Mouse (Mus musculus): ENCODE results near the gene Dicer1. TPM values are rescaled to one million over a fixed set of nuclear protein-coding genes. Genes with fewer than 3 reads are reported as not detected.

Dicer1 gene
- total RNA-seq, 2 experiments from 2014 or later = 22.4 to 46.2 TPM

Other genes starting within 250 kb of the Dicer1 start
- 0.10 TPM in 1 of 2 replicates, not detected in the other for gene Clmn, start 113.1 kb upstream of the Dicer1 start, total RNA-seq (2015)
- gene Clmn, start 113.1 kb upstream of the Dicer1 start, total RNA-seq (2017) = not detected in 2 replicates

Data from megakaryocyte progenitor cell, adult 5-6 weeks (primary cell).